19 mouse cellular contexts compared by ENCODE assay signal in genomic region chr3:27530370-27530769, GRCm38 (mm10).
DNase-seq lines count a peak whose midpoint lies in the region; ATAC-seq and TF ChIP-seq lines count a peak whose summit lies in the region.
"Had no signal": no experiment of that assay in that cellular context is flagged by ENCODE, and none has a peak within 500 bp of the region (broad histone marks: within the 10 kb centered on the region; RNA-seq: fewer than 3 reads in every experiment).

No protein-coding gene starts in this region.

- H3K27me3 ChIP-seq in limb, embryonic 14.5 days (ENCODE audit: control insufficient read depth, insufficient read depth, low read length) = no peaks in the 10 kb centered on the region
- no peaks in the 10 kb centered on the region for H3K27me3 ChIP-seq in limb, embryonic 10.5 days (ENCODE audit: low read depth, poor library complexity, severe bottlenecking)
- H3K27me3 ChIP-seq in heart, embryonic 16.5 days (ENCODE audit: control insufficient read depth, insufficient read depth, low read length) = no peaks in the 10 kb centered on the region
- H3K27me3 ChIP-seq in stomach, postnatal 0 days (ENCODE audit: control insufficient read depth, insufficient read depth, low read length) = no peaks in the 10 kb centered on the region
- H3K27me3 ChIP-seq: stomach, embryonic 15.5 days had no signal

- no peak overlapping the region for H3K9ac ChIP-seq in limb, embryonic 14.5 days (ENCODE audit: low read depth, low read length, severe bottlenecking)
- no peak overlapping the region for H3K9ac ChIP-seq in heart, embryonic 16.5 days (ENCODE audit: low read length)
- H3K9ac ChIP-seq in stomach, postnatal 0 days (ENCODE audit: low read length) = no peak overlapping the region
- H3K9ac ChIP-seq: stomach, embryonic 15.5 days had no signal

- H3K4me2 ChIP-seq in limb, embryonic 14.5 days (replicated peaks; ENCODE audit: low read depth, low read length, severe bottlenecking) = no peak overlapping the region
- no peak overlapping the region for H3K4me2 ChIP-seq in heart, embryonic 16.5 days (ENCODE audit: low read depth, low read length)
- no peak overlapping the region for H3K4me2 ChIP-seq in stomach, postnatal 0 days (replicated peaks; ENCODE audit: low read depth)
- H3K4me2 ChIP-seq: liver, embryonic 11.5 days; stomach, embryonic 15.5 days had no signal

- H3K27ac ChIP-seq in limb, embryonic 14.5 days (replicated peaks; ENCODE audit: low read depth, low read length) = no peak overlapping the region
- no peak overlapping the region for H3K27ac ChIP-seq in limb, embryonic 10.5 days
- peak overlapping the region; percentile 73 for H3K27ac ChIP-seq in heart, embryonic 16.5 days (ENCODE audit: low read length)
- 0 out of 2 replicates have a peak overlapping the region, but pooled peaks have one; percentile 30 for H3K27ac ChIP-seq in stomach, postnatal 0 days (replicated peaks)
- H3K27ac ChIP-seq: midbrain, embryonic 10.5 days; stomach, embryonic 15.5 days had no signal

- no peak for TF ChIP-seq EP300 in stomach, postnatal 0 days (optimal IDR thresholded peaks at IDR 0.05)

- 0 out of 2 replicates have a peak, but pooled peaks have one; percentile 54 for ATAC-seq in limb, embryonic 14.5 days (ENCODE audit: low FRiP score, low read depth)
- ATAC-seq in heart, embryonic 16.5 days (replicated peaks; ENCODE audit: extremely low read depth, insufficient read depth, low FRiP score) = 0 out of 2 replicates have a peak, but pooled peaks have one; percentile 34
- ATAC-seq in stomach, postnatal 0 days (ENCODE audit: low FRiP score, low TSS enrichment) = peak; percentile 32; the same call in 1 of the 2 replicates
- ATAC-seq: forebrain, embryonic 14.5 days had no signal

- no peaks in the 10 kb centered on the region for H3K9me3 ChIP-seq in limb, embryonic 14.5 days (ENCODE audit: control insufficient read depth, low read length)
- H3K9me3 ChIP-seq in limb, embryonic 10.5 days (replicated peaks) = no peaks in the 10 kb centered on the region
- H3K9me3 ChIP-seq in heart, embryonic 16.5 days (replicated peaks; ENCODE audit: control insufficient read depth, low read length) = no peaks in the 10 kb centered on the region
- no peaks in the 10 kb centered on the region for H3K9me3 ChIP-seq in stomach, postnatal 0 days (ENCODE audit: control insufficient read depth, low read length)
- H3K9me3 ChIP-seq: midbrain, embryonic 10.5 days; stomach, embryonic 15.5 days had no signal

- intact Hi-C loops in heart, postnatal 36 days (cut with DNase I) = no loop called here

- WGBS in limb, embryonic 14.5 days = 63% methylated on average over 7 of the region's 7 CpGs
- 71% methylated on average over 7 of the region's 7 CpGs for WGBS in limb, embryonic 10.5 days
- WGBS in heart, embryonic 16.5 days = 60% methylated on average over 7 of the region's 7 CpGs
- WGBS in stomach, postnatal 0 days = 61% methylated on average over 7 of the region's 7 CpGs

- H3K4me3 ChIP-seq in limb, embryonic 14.5 days (replicated peaks; ENCODE audit: low read length) = no peak overlapping the region
- no peak overlapping the region for H3K4me3 ChIP-seq in limb, embryonic 10.5 days
- no peak overlapping the region for H3K4me3 ChIP-seq in heart, embryonic 16.5 days (ENCODE audit: low read length)
- H3K4me3 ChIP-seq in stomach, postnatal 0 days (ENCODE audit: low read depth, low read length) = no peak overlapping the region
- H3K4me3 ChIP-seq: midbrain, embryonic 10.5 days; stomach, embryonic 15.5 days had no signal

- no peak for TF ChIP-seq POLR2A in limb, embryonic 14.5 days (IDR thresholded peaks at IDR 0.05; ENCODE audit: borderline replicate concordance, extremely low read depth, insufficient read depth, insufficient read length)

- peak; percentile 83 for DNase-seq in heart, adult 11 months
- no peak for DNase-seq in heart, postnatal 36 days
- no peak for DNase-seq in limb, embryonic 14.5 days (ENCODE audit: low spot score)
- no peak for DNase-seq in limb, embryonic 10.5 days (ENCODE audit: low spot score)
- DNase-seq in stomach, postnatal 0 days (ENCODE audit: low spot score) = no peak
- DNase-seq in c-Kit-positive CD71-positive TER-119-positive erythroid progenitor cells, embryonic 14.5 days (ENCODE audit: low spot score) = no peak
- DNase-seq: cerebellum, adult 2 months; cerebellum, postnatal 36 days; gastrocnemius, postnatal 25 days; kidney, adult 2 months; kidney, postnatal 25 days; lung, adult 2 months; lung, postnatal 4 days; retina, postnatal 1 day had no signal

- H3K4me1 ChIP-seq in limb, embryonic 14.5 days (ENCODE audit: control insufficient read depth, insufficient read depth, low read length) = peaks cover 5% of the 10 kb centered on the region; the same call in 1 of the 2 replicates
- H3K4me1 ChIP-seq in limb, embryonic 10.5 days = 0 out of 2 replicates have a peak, but pooled peaks cover 10% of the 10 kb centered on the region
- peaks cover 22% of the 10 kb centered on the region for H3K4me1 ChIP-seq in heart, embryonic 16.5 days (ENCODE audit: control insufficient read depth, insufficient read depth, low read length)
- H3K4me1 ChIP-seq in stomach, postnatal 0 days (replicated peaks; ENCODE audit: control insufficient read depth, insufficient read depth) = no peaks in the 10 kb centered on the region

- no peak for TF ChIP-seq CTCF in stomach, postnatal 0 days (IDR thresholded peaks at IDR 0.05; ENCODE audit: low read depth)

- peaks cover 43% of the 10 kb centered on the region for H3K36me3 ChIP-seq in limb, embryonic 14.5 days (ENCODE audit: control insufficient read depth, insufficient read depth, low read length)
- no peaks in the 10 kb centered on the region for H3K36me3 ChIP-seq in limb, embryonic 10.5 days
- H3K36me3 ChIP-seq in heart, embryonic 16.5 days (ENCODE audit: control insufficient read depth, insufficient read depth) = 0 out of 2 replicates have a peak, but pooled peaks cover 2% of the 10 kb centered on the region
- 0 out of 2 replicates have a peak, but pooled peaks cover 2% of the 10 kb centered on the region for H3K36me3 ChIP-seq in stomach, postnatal 0 days (ENCODE audit: control insufficient read depth, insufficient read depth, low read length)
- H3K36me3 ChIP-seq: midbrain, embryonic 10.5 days had no signal

Comparison
In these comparisons a context has a peak if more than half of its experiments do, and no peak if none do; other contexts are left out.
1. H3K27ac ChIP-seq: peak in heart, embryonic 16.5 days (single experiment) and stomach, postnatal 0 days (single experiment); none in limb, embryonic 14.5 days (single experiment) and limb, embryonic 10.5 days (single experiment).
2. Peak in every context shown above with its lines, with median percentiles within 50 percentile points of each other: ATAC-seq.